Mouse (Mus musculus) embryonic facial prominence, embryonic 13.5 days (tissue): ENCODE measurements around the gene Ctbp2. TPM values are rescaled to one million over a fixed set of nuclear protein-coding genes. Genes with fewer than 3 reads are reported as not detected.

Source experiments
- ATAC-seq: fragments of 200-750 bp; cut with Nextera tagmentation; 2 replicates; pipeline ENCODE4 v1.8.0; 2017; ENCODE audit warnings: low read depth; ENCODE audit not compliant: insufficient number of reproducible peaks, insufficient read depth, low FRiP score, low TSS enrichment
- H3K27ac ChIP-seq: fragments of 300-500 bp; sonication (generic); 2 replicates; pipeline ENCODE4 v1.5.1; 2015; ENCODE audit warnings: moderate library complexity, mild to moderate bottlenecking, inconsistent platforms
- H3K27me3 ChIP-seq: fragments of 300-500 bp; sonication (generic); 2 replicates; pipeline ENCODE4 v1.6.1; 2015; ENCODE audit warnings: mild to moderate bottlenecking, inconsistent platforms
- H3K36me3 ChIP-seq: fragments of 300-500 bp; sonication (generic); 2 replicates; pipeline ENCODE4 v1.6.1; 2015; ENCODE audit warnings: mild to moderate bottlenecking, inconsistent platforms
- H3K4me1 ChIP-seq: fragments of 300-500 bp; sonication (generic); 2 replicates; pipeline ENCODE4 v1.6.1; 2015; ENCODE audit warnings: inconsistent platforms
- H3K4me2 ChIP-seq: fragments of 300-500 bp; sonication (generic); 2 replicates; pipeline ENCODE4 v1.6.1; 2015; ENCODE audit warnings: moderate library complexity, mild to moderate bottlenecking, inconsistent platforms
- H3K4me3 ChIP-seq: fragments of 300-500 bp; sonication (generic); 2 replicates; pipeline ENCODE4 v1.5.1; 2015; ENCODE audit warnings: mild to moderate bottlenecking, inconsistent platforms
- H3K9ac ChIP-seq: fragments of 300-500 bp; sonication (generic); 2 replicates; pipeline ENCODE4 v1.6.1; 2015; ENCODE audit warnings: mild to moderate bottlenecking, inconsistent platforms
- H3K9me3 ChIP-seq: fragments of 300-500 bp; sonication (generic); 2 replicates; pipeline ENCODE4 v1.6.1; 2016; ENCODE audit warnings: inconsistent platforms
- WGBS: fragments of 180-500 bp; shearing (Covaris S2); methylation state at CpG from one replicate; pipeline ENCODE4 v1.1.7; 2015; ENCODE audit warnings: mixed read lengths; 5-methylcytosine and 5-hydroxymethylcytosine counted together
- polyA plus RNA-seq: library from polyadenylated mRNA; unstranded; fragments of >200 nt; fragmentation: Nextera tagmentation; extraction: Ambion mirVana; gene quantifications from 2 replicates; pipeline ENCODE4 v1.2.1, GENCODE M21; 2015

Gene Ctbp2
- 93.4 and 107 TPM in 2 replicates for polyA plus RNA-seq

DNA sequence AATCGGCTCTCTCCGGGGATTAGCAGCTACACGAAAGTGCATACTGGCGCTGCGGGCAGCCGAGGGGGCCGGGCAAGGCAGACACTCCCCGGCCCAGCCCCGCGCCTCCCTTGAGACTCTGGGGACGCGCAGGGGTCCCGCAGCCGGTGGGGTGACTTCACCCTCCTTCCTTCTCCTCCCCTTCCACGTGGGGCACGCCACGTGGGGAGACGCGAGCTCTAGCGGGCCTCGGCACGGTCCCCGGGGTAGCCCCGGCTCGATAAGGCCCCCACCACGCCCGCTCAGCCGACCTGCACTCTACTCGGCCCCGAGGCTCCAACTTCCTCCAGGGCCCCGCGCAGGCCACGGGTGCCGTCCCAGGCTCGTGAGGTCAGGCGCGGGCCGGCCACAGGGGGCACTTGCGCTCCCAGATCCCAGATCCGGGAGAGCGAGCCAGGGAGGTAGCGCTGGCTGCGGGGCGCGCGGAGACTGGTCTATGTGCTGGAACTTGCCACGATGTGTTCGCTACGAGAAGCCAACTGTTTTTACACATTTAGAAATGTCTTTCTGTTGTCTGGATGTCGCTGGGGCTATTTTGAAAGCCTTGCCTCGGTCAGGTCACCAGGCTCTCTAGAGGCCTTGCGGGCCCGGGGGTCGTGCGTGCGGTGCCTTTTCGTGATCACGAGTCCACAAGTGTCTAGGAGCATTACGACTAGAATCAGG, at the start of gene Ctbp2:
Gene Ctbp2 (minus strand): TSS at position 356 of the 702 bp plus-strand sequence.
- Histone ChIP-seq H3K27me3 (peaks cover 9% of the 10 kb centered on the region), H3K4me1 (peaks cover 23% of the 10 kb centered on the region), H3K36me3 (no peaks in the 10 kb centered on the region), H3K4me2 (peak within 1 kb of the TSS; percentile 86), H3K27ac (peak within 1 kb of the TSS; percentile 98), H3K4me3 (peak within 1 kb of the TSS; percentile 96), H3K9ac (peak within 1 kb of the TSS; percentile 98), H3K9me3 (0 out of 2 replicates have a peak, but pooled peaks cover 5% of the 10 kb centered on the region)
- WGBS = under 1% methylated on average over 59 of the region's 59 CpGs
- ATAC-seq = peak; percentile 82

DNA sequence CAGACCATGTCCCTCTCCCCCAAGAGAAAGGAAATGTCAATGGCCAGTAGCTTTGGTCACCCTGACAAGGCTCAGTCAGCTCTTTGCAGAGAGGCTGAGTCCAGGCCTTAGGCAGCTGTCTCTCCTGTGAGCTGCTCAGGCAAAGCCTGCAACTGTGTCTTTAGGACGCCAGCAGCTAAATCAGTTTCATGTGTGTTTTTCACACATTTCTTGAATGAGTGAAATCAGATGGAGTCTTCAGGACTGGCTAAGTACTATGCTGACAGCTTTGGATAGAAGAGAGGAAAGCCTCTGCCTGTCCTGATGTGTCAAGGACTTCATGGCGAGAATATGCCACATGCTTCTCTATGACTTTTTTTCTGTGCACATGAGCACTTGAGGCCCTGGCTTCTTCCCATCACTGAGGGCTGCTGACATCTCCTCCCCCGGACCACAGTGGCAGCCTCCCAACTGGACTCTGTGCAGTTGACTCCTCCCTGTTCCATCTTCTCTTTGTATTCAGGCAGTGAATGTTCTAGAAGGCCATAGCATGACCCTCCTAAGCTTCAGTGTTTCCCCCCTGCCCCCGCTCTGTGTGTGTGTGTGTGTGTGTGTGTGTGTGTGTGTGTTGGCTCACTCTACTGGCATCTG, 47.4 kb upstream of the Ctbp2 start:
- Histone ChIP-seq H3K27me3 (no peaks in the 10 kb centered on the region), H3K9me3 (no peaks in the 10 kb centered on the region), H3K4me1 (peaks cover 14% of the 10 kb centered on the region), H3K4me3 (no peak overlapping the region), H3K4me2 (no peak overlapping the region), H3K27ac (peak overlapping the region; percentile 39; the same call in 1 of the 2 replicates), H3K9ac (no peak overlapping the region), H3K36me3 (no peaks in the 10 kb centered on the region)
- WGBS = 64% methylated on average over 4 of the region's 4 CpGs
- ATAC-seq = no peak

DNA sequence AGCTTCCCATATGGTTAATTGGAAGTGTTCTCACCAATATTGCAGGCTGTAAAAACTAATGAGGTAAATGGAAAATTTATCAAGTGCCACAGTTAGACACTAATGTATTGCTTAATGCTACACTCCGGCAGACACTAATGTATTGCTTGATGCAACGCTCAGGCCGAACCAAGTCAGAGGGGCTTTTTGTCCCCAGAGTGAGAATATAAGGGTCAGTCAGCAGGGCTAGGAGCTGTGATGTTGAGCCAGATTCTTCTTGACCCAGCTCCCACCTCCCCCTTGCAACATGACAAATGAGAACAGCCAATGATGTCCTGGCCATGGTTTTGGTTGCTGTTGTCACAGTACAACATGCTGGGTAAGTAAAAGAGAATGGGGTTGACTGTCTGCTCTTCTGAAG, 44.8 kb upstream of the Ctbp2 start:
- no peak overlapping the region for H3K4me3 ChIP-seq
- WGBS = 94% methylated on average over 3 of the region's 3 CpGs

DNA sequence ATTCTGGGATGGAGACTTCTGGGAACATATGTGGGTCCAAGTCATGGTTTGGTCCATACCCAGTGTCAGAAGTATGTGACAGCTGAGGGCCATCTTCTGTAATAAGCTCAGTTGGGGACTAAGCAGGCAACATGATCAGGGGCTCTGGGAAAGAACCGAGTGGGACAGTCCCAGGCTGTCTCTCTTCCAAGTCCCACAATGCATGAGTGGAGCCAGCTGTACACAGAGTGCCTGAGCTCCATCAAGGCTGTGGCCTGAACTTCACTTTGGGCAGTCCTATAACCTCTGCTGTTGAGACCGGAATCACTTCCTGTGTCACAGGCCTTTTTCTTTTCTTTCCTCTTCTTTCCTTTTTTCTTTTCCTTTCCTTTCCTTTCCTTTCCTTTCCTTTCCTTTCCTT, 43.7 kb upstream of the Ctbp2 start:
- peaks cover 14% of the 10 kb centered on the region for H3K4me1 ChIP-seq
- H3K9me3 ChIP-seq = no peaks in the 10 kb centered on the region
- ATAC-seq = no peak
- no peak overlapping the region for H3K27ac ChIP-seq
- H3K9ac ChIP-seq = no peak overlapping the region
- no peak overlapping the region for H3K4me2 ChIP-seq
- no peak overlapping the region for H3K4me3 ChIP-seq
- H3K27me3 ChIP-seq = no peaks in the 10 kb centered on the region
- WGBS = 77% methylated on average over 2 of the region's 2 CpGs
- no peaks in the 10 kb centered on the region for H3K36me3 ChIP-seq

More for the DNA sequence above, 44.8 kb upstream of the Ctbp2 start:
- Histone ChIP-seq H3K36me3 (no peaks in the 10 kb centered on the region), H3K9ac (no peak overlapping the region), H3K4me1 (peaks cover 14% of the 10 kb centered on the region), H3K27ac (no peak overlapping the region), H3K4me2 (no peak overlapping the region), H3K9me3 (no peaks in the 10 kb centered on the region), H3K27me3 (no peaks in the 10 kb centered on the region)
- ATAC-seq = no peak

DNA sequence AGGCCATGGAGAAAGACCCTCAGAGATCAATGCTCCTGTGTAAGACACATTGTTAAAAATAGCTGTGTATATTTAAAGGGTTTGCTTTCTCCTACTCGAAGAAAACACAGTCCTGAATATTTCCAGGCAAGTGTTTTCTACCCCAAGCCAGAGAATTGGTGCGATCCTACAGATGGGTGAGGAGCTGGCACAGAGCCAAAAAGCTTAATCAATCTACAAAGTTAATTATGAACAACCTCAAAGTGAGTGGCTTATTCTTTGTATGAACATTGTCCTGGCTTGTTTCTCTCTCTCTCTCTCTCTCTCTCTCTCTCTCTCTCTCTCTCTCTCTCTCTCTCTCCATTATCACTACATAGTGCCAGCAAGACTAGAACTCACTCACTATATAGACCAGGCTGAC, 40.6 kb upstream of the Ctbp2 start:
- Histone ChIP-seq H3K4me3 (no peak overlapping the region), H3K4me1 (peaks cover 13% of the 10 kb centered on the region; the same call in 1 of the 2 replicates), H3K36me3 (no peaks in the 10 kb centered on the region), H3K4me2 (no peak overlapping the region), H3K9me3 (no peaks in the 10 kb centered on the region), H3K27ac (no peak overlapping the region), H3K27me3 (no peaks in the 10 kb centered on the region), H3K9ac (no peak overlapping the region)
- no peak for ATAC-seq
- WGBS = 31% methylated on average over 2 of the region's 2 CpGs

DNA sequence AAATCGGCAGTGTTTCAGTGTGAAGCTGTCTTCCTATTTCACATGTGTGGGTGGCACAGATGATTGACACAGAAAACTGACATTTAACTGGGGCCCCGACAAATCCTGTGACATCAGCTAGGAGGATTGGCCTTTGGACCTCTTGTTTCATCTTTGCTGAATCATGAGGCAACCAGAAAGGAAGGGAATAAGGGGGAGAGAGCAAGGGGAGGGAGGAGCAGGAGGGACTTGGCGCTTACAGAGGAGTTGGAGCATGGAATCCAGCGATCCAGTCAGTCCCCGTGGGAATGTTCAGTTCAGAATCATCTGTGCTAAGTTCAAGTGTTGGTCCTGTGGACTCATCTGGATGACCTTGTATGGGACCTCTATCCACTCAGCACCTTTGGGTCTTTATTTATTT, 38.9 kb upstream of the Ctbp2 start:
- Histone ChIP-seq H3K36me3 (no peaks in the 10 kb centered on the region), H3K4me3 (no peak overlapping the region), H3K27ac (no peak overlapping the region), H3K4me2 (no peak overlapping the region), H3K9ac (no peak overlapping the region), H3K9me3 (no peaks in the 10 kb centered on the region), H3K27me3 (no peaks in the 10 kb centered on the region), H3K4me1 (peaks cover 13% of the 10 kb centered on the region; the same call in 1 of the 2 replicates)
- ATAC-seq = no peak
- WGBS = 68% methylated on average over 5 of the region's 5 CpGs

DNA sequence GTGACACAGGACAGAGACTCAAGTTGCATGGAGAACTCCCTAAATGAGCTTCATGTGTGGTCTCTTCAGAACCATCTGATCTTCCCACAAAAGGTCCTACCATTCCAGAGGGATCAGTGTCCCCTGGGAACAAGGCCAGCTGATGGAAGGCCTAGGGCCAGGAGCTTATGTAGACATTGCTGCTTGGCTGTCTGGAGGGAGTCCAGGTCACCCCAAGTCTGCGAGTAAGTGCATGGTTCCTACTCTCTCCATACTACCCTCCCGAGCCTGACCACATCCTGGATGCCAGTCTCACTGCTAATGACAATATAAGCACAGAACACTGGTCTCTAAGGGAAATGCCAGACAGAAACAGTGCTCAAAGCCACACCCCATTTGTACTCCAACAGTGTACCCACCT, 38.0 kb upstream of the Ctbp2 start:
- Histone ChIP-seq H3K27me3 (no peaks in the 10 kb centered on the region), H3K9ac (no peak overlapping the region), H3K36me3 (no peaks in the 10 kb centered on the region), H3K9me3 (no peaks in the 10 kb centered on the region), H3K4me1 (peaks cover 13% of the 10 kb centered on the region; the same call in 1 of the 2 replicates), H3K4me3 (no peak overlapping the region), H3K4me2 (no peak overlapping the region), H3K27ac (no peak overlapping the region)
- ATAC-seq = no peak
- WGBS = 63% methylated on average over 2 of the region's 2 CpGs

DNA sequence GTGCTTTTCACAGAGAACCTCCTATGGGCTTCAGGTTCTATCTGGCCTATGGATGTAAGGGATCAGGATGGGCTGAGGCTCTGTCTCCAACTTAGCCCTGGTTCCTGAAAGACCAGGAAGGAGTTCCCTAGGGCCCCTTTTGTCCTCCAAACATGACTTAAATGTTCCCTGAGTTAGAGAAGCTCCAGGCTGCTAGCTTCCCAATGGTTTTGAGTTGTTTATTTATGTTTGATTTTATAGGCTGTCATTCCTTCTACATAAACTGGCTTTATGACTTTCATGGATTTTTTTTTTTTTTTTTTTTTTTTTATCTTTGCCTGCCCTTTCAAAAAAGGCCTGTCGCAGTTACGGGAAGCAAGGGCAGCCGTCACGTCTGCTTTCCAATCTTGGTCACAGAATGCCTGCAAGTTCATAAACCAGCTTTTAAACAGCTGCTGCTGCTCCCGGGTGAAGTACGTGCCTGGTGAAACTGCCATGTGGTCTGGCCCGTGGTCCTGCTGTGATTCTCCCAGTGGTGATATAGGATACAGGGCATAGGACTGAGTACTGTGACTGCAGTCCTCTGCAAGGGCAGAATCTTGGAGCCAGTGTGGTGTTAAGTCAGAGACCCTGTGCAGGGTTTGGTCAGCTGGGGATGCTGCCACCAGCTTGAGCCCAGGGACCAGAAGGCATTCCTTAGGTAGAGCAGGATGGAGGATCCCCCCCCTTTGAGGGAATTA, 37.4 kb upstream of the Ctbp2 start:
- no peak overlapping the region for H3K4me2 ChIP-seq
- no peaks in the 10 kb centered on the region for H3K27me3 ChIP-seq
- H3K9ac ChIP-seq = no peak overlapping the region
- no peaks in the 10 kb centered on the region for H3K9me3 ChIP-seq
- WGBS = 35% methylated on average over 7 of the region's 7 CpGs
- ATAC-seq = no peak
- peaks cover 13% of the 10 kb centered on the region; the same call in 1 of the 2 replicates for H3K4me1 ChIP-seq
- no peaks in the 10 kb centered on the region for H3K36me3 ChIP-seq
- peak overlapping the region; percentile 39; the same call in 1 of the 2 replicates for H3K27ac ChIP-seq
- H3K4me3 ChIP-seq = no peak overlapping the region

DNA sequence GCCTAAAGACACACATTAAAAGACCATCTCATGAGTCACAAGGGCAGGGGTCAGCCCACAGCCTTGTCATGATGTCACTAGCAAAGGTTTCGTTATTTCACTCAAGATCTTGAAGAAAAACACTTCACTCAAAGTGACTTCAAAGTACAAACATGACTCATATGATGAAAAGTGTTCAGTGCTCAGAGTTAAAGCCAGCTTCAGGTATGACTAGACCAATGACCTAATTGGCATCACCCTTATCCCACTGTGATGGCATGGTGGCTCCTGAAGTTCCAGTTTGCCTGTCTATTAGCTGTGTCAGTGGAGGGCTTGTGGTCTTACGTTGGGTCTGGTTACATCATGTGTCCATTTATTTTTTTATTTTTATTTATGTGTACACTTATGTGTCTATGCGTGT, 35.4 kb upstream of the Ctbp2 start:
- no peak overlapping the region for H3K27ac ChIP-seq
- WGBS = 89% methylated on average over 3 of the region's 3 CpGs
- no peaks in the 10 kb centered on the region for H3K27me3 ChIP-seq
- H3K36me3 ChIP-seq = no peaks in the 10 kb centered on the region
- peaks cover 14% of the 10 kb centered on the region for H3K4me1 ChIP-seq
- no peaks in the 10 kb centered on the region for H3K9me3 ChIP-seq
- ATAC-seq = no peak
- H3K4me3 ChIP-seq = no peak overlapping the region
- no peak overlapping the region for H3K9ac ChIP-seq
- no peak overlapping the region for H3K4me2 ChIP-seq

DNA sequence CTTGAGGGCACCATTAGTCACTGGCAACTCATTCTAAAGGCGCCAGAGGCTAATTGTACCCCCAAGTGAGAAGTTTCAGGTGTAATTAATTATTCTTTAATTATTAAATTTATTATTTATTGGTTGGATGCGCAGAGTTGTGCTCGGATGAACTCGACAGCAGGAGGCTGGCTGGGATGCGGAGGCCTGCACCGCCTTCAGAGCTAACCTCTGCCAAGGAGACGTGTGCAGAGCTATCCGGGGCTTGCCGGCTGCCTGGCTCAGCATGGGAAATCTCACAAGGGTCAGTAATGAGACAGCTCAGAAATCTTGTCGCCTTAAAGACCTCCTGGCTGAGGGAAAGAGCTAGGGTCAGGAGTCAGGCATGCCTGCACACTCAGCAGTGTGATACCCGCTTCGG, 31.5 kb upstream of the Ctbp2 start:
- no peak overlapping the region for H3K27ac ChIP-seq
- H3K9ac ChIP-seq = no peak overlapping the region
- no peaks in the 10 kb centered on the region for H3K36me3 ChIP-seq
- H3K4me2 ChIP-seq = no peak overlapping the region
- H3K9me3 ChIP-seq = no peaks in the 10 kb centered on the region
- H3K27me3 ChIP-seq = no peaks in the 10 kb centered on the region
- 81% methylated on average over 12 of the region's 12 CpGs for WGBS
- no peak overlapping the region for H3K4me3 ChIP-seq
- no peak for ATAC-seq
- peaks cover 3% of the 10 kb centered on the region; the same call in 1 of the 2 replicates for H3K4me1 ChIP-seq

DNA sequence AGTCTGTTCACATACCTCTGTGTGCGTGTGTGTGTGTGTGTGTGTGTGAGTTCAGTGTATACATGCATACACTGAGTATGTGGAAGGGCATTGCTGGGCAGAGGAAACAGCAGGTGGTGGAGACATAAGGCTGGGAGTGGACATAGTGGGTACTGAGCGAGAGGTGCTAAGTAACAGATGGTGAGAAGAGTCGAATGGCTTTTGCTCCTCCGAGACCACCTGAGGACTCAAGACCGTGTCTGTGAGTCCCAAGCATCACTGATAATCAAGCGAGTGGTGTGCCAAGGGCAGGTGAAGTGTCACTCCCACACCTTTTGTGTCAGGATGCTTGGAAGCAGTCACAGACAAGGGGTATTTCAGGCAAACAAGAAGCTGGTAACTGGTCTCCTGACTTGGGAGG, 30.7 kb upstream of the Ctbp2 start:
- ATAC-seq = no peak
- Histone ChIP-seq H3K27ac (no peak overlapping the region), H3K9ac (no peak overlapping the region), H3K36me3 (no peaks in the 10 kb centered on the region), H3K4me1 (peaks cover 3% of the 10 kb centered on the region; the same call in 1 of the 2 replicates), H3K27me3 (no peaks in the 10 kb centered on the region), H3K4me2 (no peak overlapping the region), H3K4me3 (no peak overlapping the region), H3K9me3 (no peaks in the 10 kb centered on the region)
- 78% methylated on average over 6 of the region's 6 CpGs for WGBS
